Mouse (Mus musculus) layer of hippocampus, adult 11-12 months (tissue): ENCODE measurements around the gene Itga2b.

Experiments used
- DNase-seq: peaks from one replicate; pipeline ENCODE4 v3.0.0; 2022; ENCODE audit warnings: low spot score

The Itga2b gene

GRCm38 (mm10) chr11:102455740-102456396, 14.1 kb downstream of the Itga2b start:
- no peak for DNase-seq

DNA sequence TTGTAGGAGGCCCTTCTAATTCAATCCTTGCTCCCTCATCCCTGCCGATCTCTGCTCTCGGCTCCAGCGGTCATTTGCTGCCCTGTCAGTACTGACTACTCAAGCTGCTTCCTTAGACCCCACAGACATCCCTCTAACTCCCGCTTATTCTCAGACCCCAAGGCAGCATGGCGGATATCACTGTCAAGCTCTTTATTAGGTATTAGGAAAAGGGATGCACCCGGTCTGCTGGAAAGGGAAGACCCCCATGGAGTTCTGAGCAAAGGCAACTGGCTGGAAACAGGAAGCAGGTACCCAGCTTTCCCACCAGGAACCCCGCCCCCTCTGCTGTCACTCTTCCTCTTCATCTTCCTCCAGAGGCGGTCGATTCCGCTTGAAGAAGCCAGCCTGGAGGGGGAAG, 16.8 kb downstream of the Itga2b start:
- DNase-seq: no peak

- DNase-seq: no peak
Measured at GRCm38 (mm10) chr11:102449043-102450008, 20.6 kb downstream of the Itga2b start.

- no peak for DNase-seq
Measured at GRCm38 (mm10) chr11:102448327-102448726, 21.6 kb downstream of the Itga2b start.

DNA sequence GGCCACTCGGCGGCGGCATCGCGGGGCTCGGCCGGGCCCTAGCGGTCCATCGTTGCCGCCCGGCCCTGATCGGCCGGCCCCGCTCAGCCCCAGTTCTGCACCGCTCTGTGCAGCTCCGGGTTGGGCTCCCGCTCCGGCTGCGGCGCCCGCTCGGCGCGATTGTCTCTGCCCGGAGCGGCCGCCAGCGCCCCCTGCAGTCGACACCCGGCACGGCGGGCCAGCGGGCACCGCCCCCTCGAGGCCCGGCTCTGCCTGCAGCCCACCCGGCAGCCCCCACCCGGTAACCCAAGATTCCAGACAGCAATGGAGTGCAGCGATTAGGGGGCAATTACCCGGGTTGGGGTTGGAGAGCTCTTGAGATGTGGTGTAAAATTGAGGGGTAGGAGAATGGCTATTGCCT, 22.4 kb downstream of the Itga2b start, which contains the start of gene Fam171a2:
Fam171a2 (minus strand) TSS at position 186 of the 400 bp plus-strand sequence.
- DNase-seq: peak; percentile 70

GRCm38 (mm10) chr11:102446581-102447461, 23.1 kb downstream of the Itga2b start:
- no peak for DNase-seq

- DNase-seq: no peak
Measured at GRCm38 (mm10) chr11:102445891-102446361, 24.0 kb downstream of the Itga2b start.

- no peak for DNase-seq
Measured at GRCm38 (mm10) chr11:102445264-102445890, 24.5 kb downstream of the Itga2b start.

GRCm38 (mm10) chr11:102444781-102445180, 25.1 kb downstream of the Itga2b start:
- no peak for DNase-seq

- DNase-seq: no peak
Measured at GRCm38 (mm10) chr11:102444321-102444720, 25.6 kb downstream of the Itga2b start.

- DNase-seq: no peak
Measured at GRCm38 (mm10) chr11:102443740-102444139, 26.2 kb downstream of the Itga2b start.

DNA sequence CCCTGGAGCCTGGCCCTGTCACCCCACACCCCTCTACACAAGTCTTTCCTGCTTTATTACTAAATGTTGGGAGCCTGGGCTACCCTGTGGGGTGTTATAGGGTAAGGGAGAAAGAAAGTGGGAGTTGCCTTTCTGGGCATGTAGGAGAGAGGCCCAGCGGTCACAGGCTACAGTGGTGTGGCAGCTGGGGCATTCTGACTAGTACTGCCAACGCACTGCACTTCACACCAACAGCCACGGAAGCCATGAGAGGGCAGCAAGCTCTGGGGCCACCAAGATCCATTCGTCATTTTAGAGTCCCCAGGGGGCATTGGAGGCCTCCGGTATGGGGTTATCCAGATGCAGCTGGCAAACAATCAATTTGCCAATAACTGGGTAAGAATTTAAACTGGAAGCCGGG, 27.8 kb downstream of the Itga2b start:
- no peak for DNase-seq

DNA sequence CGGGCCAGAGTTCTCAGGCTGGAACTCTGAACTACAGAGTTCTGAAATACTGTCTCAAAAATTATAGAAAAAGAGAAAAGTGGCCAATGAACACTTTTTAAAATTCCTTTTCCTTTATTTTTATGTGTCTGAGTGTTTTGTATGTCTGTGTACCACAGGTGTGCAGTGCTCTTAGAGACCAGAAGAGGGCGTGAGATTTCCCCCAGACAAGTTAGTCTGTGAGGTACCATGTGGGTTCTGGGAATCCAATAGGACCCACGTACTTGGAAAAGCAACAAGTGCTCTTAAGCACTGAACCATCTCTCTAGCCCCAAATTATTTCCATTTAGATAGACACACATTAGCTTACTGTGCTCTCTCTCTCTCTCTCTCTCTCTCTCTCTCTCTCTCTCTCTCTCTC, 28.5 kb downstream of the Itga2b start:
- DNase-seq: no peak

GRCm38 (mm10) chr11:102440255-102440654, 29.7 kb downstream of the Itga2b start:
- DNase-seq: no peak

DNA sequence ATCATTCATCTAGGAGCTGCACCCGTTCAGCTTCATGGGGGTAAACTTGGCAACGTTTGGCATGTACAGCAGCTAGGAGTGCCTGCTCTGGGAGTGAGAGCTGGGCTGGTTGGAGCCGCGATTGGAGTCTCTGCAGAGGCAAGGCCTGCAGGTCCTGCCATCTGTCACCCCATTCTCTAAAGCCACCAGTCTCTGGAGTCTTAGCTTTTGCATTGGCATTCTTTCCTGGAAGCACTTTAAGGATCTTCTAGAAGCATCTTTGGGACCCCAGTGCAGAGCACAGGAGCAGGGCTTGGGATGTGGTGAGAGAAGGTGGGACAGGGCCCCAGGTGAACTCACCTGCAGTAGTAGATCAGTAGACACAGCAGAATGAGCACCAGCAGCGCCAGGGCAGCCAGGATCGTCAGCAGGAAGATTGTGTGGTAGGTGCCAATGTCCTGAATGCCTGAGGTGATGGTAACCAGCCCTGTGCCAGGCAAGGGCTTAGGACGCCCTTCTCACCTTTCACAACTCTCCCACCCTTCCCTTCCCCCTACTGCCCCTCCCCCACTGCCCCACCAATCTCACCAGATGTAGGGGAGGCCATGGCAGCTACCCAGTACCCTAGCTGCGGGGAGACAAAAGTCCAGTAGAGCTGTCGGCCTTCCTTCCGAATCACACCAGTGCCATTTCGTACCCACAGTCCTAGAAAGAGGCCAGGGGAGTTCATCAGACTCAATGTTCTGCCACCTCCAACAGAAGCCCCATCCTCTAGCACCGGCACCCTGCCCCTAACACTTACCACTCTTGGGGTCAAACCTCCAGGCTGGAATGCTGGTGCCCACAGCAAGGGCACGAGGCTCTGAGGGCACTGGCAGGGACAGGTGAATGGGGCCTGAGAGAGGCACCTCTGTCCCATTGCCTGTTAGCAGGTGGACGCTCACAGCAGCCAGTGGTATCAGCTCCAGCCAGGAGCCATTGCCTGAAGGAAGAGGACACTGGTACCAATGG, 30.5 kb downstream of the Itga2b start:
- peak; percentile 38 for DNase-seq

- peak; percentile 85 for DNase-seq
Measured at GRCm38 (mm10) chr11:102438212-102439092, 31.5 kb downstream of the Itga2b start.

GRCm38 (mm10) chr11:102437120-102438061, 32.5 kb downstream of the Itga2b start:
- DNase-seq: peak; percentile 70

DNA sequence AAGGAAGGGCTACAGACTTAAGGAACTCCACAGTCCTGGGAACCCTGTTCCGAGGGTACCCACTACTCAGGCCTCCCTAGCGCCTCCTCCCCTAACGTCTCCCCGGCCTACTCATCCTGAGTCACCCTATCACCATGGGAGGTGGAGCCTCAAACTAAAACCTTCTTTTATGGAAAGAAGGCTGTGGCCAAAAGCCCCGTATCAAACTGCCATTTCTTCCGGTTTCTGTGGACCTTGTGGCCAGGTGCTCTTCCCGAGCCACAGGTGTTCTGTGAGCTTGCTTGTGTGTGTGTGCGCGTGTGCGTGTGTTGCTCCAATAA, 33.5 kb downstream of the Itga2b start:
- DNase-seq: no peak
